Mouse (Mus musculus) cerebellum, adult 11-12 months (tissue): ENCODE results near the gene Sema4c.
A peak's percentile ranks its signal among the peaks of the same experiment; 100 is the strongest.
"Not testable (repeated sequence)": the region's sequence is repeated elsewhere in the genome, so short reads cannot be mapped to it uniquely, and the experiment has no call there.

ENCODE experiments used
- DNase-seq: peaks from one replicate; pipeline ENCODE4 v3.0.0; 2022

The Sema4c gene

GRCm38 (mm10) chr1:36555798-36556395 lies 2.3 kb downstream of the Sema4c start:
- DNase-seq, result peak; percentile 75

DNA sequence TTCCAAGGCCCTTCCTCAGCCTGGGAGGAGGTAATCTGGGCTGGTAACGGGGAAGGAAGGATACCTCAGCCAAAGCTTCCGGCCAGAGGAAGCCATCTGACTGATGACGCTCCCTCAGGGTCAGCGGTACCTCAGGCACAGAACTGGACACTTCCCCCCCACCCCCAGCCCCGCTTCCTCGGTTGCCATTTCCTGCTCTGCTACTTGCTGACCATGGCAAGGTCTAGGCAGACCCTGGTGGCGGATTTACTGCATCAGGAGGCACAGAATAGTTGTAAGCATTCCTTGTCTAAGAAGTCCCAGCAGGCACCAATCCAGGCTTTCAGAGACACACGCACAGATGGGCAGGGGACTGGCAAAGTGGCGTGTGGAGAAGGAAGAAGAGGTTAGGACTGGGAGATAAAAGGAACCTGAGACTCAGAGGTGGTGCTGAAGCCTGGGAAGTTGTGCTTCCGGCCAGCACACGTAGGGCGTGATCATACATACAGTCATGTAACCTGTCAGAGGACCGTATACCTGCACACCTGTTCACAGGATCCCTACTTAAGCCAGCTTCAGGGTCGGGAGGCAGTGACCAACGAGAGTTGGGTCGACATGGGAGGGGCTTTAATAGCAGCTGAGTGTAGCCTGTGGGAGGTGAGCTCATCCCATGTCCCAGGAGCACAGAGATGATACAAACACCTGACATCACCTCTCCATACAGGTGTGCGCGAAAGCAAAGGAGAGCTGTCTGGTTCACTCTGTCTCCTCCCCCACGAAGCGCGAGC lies 3.3 kb downstream of the Sema4c start:
- DNase-seq, result peak; percentile 50

DNA sequence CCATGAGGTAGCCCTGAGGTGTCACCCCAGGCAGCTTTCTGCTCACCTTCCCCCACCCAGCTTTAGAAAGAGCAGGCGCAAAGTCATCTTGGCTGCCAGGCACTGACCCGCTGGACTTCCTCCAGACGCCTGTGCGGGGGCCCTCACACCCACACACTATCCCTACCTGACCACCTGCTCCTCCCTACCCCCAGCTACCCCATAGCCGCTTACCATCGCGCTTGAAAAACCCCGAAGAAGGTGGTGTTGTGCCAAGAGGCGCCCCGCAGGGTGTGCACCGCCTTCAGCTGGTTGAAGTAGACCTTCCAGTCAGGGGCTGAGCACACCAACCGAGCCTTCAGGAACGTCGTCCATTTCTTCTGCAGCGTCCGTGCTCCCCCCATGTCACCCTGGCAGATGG lies 5.6 kb downstream of the Sema4c start:
- peak; percentile 91 for DNase-seq

DNA sequence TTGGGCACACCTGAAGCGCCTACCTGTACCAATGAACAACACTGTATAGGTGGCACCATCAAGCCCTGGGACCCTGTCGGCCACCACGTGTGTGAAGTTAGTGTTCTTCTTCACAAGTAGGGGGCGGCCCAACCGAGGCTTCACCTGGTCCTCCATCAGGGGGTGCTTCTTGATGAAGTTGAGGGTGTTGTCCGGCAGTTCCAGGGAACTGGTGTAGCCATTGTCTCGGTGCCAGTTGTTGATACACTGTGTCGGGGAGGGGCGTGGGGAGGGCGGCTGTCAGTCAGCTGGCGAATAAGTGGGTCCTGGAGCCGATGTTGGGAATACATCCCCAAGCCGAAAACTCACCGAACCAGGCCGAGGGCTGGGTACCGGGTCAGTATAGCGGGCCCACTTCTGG lies 6.2 kb downstream of the Sema4c start:
- peak; percentile 66 for DNase-seq

DNA sequence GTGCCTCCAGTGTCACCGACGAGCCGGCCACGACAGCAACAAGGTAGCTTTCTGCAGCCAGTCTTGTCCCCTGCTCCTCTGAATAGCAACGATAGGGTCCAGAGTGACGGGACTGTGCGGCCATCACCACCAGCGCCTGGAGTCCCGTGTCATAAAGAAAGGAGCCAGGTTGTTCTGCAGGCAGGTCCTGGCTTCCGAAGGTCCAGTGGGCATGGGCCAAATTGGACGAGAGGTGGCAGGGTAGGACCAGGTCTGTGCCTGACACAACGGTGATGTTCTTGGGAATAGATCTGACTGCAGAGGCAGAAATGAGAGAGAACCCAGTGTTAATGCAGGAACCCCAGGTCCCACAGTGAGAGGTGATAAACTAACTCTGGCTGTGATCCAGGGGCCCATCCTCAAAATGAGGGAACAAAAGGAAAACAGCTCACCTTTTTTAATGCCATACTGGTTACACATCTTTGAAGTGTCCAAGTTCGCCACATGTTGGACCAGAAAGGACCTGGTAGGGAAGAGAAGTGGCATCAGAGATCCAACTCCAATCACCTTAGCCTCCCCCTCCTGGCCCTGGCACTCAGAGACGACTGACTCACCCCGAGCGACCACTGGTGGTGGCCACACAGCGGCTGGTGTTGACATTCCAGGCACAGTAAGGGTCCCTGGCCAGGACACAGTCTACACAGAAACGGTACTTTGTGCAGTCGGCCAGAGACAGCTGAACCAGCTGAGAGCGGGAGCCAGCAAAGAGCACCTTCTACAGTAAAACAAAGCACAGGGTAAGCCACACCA lies 7.9 kb downstream of the Sema4c start:
- peak; percentile 70 for DNase-seq

GRCm38 (mm10) chr1:36549491-36549890 lies 8.7 kb downstream of the Sema4c start:
- peak; percentile 56 for DNase-seq

- peak; percentile 34 for DNase-seq
Measured at GRCm38 (mm10) chr1:36548771-36549170, 9.4 kb downstream of the Sema4c start.

- DNase-seq, result peak; percentile 67
Measured at GRCm38 (mm10) chr1:36547981-36548598, 10.1 kb downstream of the Sema4c start.

DNA sequence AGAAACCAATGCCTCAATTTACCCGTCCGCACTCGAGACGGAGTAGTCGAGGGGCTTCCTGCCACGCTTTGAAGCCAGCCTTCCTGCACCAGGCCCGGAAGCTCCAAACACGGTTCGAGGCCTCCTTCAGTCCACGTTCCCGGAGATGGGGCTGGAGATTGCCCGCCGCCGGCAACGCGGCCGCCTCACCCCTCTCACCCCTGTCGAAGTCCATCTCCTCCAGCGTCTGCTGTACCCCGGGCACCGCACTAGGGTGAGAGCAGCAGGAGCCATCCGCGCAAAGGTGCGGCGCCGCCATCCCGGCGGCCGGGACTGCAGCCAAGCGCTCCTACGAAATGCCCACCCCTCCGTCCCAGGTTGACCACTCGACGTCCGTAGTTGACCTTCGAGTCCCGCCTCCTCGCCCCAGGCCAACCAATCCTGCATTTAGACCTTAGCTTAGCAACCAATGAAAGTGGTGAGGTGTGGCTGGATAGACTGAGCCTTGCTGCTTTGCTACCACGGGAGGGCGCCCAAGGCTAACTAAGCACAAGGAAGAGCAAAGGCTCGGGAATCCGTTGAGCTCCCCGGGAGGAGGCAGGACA lies 11.2 kb downstream of the Sema4c start, which contains the start of gene Ankrd39:
Ankrd39 (minus strand) TSS at position 558 of the 584 bp plus-strand sequence.
- peak; percentile 99 for DNase-seq

GRCm38 (mm10) chr1:36545845-36546600 lies 12.1 kb downstream of the Sema4c start:
- DNase-seq, result peak; percentile 46

DNA sequence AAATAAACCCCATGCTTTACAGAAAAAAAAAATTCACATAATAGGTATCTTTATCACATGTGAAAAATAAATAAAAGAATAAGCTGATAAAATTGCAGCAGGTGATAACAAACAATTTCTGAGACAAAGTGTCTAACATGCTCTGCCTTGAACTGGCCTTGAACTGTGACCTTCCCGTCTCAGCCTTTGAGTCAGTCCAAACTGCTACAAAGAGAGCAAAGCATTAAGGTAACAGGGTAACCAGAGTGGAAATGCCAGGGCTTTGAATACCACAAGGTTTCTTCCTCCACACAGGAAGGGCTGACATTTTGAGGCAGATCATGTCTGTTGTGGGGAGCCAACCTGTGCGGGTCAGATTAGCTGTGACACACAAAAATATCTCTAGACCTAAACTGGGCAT lies 12.8 kb downstream of the Sema4c start:
- DNase-seq, result no peak

DNA sequence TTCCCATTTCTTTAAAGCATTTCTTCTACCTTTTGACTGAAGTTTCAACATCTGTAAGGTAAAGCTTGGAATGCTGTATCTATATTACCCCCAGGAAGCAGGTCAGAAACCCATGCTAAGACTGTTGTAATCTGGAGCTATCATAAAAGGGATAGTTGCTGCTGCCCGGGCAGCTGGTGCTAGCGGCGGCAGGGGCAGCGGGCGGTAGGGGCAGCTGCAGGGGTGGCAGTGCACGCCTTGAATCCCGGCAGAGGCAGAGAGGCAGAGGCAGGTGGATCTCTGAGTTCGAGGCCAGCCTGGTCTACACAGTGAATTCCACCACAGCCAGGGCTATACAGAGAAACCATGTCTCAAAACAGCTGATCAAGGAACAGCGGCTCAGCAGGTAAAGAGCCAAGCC lies 15.2 kb downstream of the Sema4c start:
- DNase-seq, result no peak

DNA sequence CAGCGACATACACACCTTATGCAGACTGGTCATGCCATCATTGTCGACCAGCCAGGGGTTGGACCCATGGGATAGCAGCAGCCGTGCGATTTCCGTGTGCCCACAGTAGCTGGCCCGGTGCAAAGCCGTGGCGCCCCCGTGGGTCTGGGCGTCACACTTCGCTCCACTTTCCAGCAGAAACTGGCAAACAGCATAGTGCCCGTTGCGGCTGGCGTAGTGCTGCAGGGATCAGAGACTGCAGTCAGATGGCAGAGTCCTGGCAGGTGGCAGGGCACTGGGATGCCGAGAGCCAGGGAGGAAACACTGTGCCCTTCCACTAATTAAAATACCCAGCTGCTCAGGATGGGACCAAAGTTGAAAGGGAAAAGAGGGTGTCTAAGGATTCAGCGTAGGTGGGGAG lies 16.3 kb downstream of the Sema4c start:
- DNase-seq, result peak; percentile 78

GRCm38 (mm10) chr1:36540807-36541206 lies 17.3 kb downstream of the Sema4c start:
- DNase-seq, result no peak

GRCm38 (mm10) chr1:36540132-36540531 lies 18.0 kb downstream of the Sema4c start:
- no peak for DNase-seq

GRCm38 (mm10) chr1:36539186-36539585 lies 19.0 kb downstream of the Sema4c start, which contains the start of gene Gm42417:
Gene Gm42417 (minus strand): TSS chr1:36539429.
- DNase-seq, result no peak

- DNase-seq, result no peak
Measured at GRCm38 (mm10) chr1:36538727-36539126, 19.4 kb downstream of the Sema4c start.

DNA sequence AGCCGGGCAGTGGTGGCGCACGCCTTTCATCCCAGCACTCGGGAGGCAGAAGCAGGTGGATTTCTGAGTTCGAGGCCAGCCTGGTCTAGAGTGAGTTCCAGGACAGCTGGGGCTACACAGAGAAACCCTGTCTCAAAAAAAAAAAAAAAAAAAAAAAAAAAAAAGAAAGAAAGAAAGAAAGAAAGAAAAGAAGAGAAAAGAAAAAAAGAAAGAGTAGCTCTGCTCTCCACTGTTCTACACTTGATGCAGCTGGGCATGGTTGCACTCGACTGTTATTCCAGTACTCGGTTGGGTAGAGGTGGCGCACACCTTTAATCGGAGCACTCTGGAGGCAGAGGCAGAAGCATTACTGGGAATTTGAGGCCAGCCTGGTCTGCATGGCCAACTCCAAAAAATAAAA lies 21.4 kb downstream of the Sema4c start, which contains the start of gene Ankrd23:
Ankrd23 (minus strand) TSS at position 101 of the 400 bp plus-strand sequence.
- DNase-seq, result not testable (repeated sequence)

DNA sequence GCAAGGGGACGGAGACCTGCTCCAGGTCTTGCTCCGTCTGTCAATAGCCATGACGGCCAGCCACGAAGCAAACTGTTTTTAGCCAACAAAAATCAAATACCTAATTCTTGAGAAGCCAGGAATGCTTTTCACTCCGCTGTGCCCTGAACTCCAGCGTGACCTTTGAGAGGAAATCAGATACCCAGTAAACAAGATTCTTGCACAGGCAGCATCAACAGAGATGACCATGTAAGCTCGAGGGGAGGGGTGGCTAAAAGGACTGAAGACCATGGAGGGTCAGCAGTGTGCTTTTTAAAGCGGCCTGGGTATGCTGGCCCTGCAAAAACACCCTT lies 21.8 kb downstream of the Sema4c start:
- DNase-seq, result no peak

DNA sequence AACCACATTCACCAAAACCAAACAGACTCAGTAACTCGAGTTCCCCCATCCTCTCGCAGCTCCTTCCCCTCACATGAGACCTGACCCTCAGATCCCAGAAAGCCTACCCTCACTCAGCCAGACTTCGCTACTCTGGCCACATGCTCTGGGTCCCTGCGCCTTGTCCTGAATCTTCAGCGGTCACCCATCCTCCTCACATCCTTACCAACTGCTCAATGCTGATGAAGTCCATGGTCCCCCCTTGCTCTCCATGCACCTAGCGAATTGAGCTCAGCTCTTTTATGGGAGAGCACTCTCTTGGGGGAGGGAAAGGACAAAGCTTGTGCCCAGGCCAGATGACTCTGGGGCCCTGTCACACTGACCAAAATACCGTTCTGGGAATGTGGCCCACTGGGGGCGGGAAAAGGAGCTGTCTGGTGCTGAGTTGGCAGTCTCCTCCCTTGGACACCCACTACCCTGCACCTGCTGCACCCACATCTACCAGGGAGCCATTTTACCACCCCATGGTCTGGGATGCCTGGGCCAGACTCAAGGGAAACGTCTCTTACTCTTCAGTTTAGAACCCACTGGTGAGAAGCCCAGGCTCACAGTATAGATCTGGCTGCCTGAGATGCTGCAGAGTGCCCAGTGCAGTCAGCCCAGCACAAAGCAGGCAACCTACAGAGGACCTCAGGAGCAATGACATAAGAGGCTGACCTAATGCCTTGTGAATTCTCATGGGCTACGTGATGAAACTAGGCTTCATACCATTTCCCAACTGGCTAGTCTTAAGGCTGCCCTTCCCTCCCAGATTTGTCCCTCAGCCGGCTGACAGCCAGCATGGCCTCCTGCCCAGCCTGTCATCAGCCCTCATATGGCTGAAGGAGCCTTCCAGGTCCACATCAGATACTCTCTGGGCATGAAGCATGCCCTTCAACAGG lies 22.4 kb downstream of the Sema4c start:
- peak; percentile 76 for DNase-seq

DNA sequence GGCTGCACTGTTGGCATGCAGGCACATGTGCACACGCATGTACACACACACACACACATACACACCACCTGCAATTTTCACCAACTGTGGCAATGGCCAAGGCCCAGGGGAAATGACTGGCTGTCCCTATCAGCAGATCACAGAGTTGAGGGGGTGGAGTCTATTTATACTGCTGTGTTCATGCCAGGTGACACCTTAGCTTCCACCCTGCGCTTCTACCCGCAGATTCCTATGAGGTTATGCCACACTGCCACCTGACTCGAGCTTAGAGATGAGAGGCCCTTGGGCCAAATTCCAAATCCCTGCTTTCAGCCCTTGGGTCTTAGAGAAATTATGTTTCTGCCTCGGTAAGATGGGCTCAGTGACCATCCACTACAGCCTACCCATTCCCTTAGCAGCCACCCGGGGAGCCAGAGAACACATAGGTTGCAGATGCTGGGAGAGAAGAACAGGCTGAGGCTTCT lies 23.5 kb downstream of the Sema4c start:
- peak; percentile 32 for DNase-seq
